In the genomic region with DNA sequence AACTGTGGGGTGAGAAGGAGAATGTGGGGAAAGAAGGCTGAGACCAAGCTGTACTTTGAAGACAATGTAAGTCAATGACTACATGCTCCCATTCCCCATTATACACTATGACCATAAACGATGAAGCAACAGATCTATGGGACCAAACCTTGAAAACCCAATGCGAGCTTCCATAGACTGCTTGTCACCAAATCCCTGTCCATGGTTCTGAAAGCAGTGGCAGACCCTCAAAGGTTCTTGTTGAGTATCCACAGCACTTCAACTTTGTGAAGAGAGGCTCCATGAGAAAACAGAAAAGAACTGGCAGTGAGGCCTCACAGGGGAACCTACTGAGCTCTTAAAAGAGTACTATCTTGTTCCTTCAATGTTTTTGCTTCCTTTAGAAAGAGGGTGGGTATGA, we compare ENCODE assay signal across 11 mouse cellular contexts.
DNase-seq lines count a peak whose midpoint lies in the region; ATAC-seq and TF ChIP-seq lines count a peak whose summit lies in the region.
"Had no signal": no experiment of that assay in that cellular context is flagged by ENCODE, and none has a peak within 500 bp of the region (broad histone marks: within the 10 kb centered on the region; RNA-seq: fewer than 3 reads in every experiment).

No protein-coding gene starts in this region.

- H3K27ac ChIP-seq in hindbrain, embryonic 10.5 days = no peak overlapping the region
- H3K27ac ChIP-seq in hindbrain, postnatal 0 days = no peak overlapping the region
- H3K27ac ChIP-seq: limb, embryonic 15.5 days had no signal

- H3K4me1 ChIP-seq in hindbrain, embryonic 10.5 days (replicated peaks) = no peaks in the 10 kb centered on the region
- no peaks in the 10 kb centered on the region for H3K4me1 ChIP-seq in hindbrain, postnatal 0 days (ENCODE audit: insufficient read depth, low read length)
- H3K4me1 ChIP-seq: limb, embryonic 15.5 days had no signal

- 73% methylated on average over 2 of the region's 2 CpGs for WGBS in hindbrain, embryonic 10.5 days
- 80% methylated on average over 2 of the region's 2 CpGs for WGBS in hindbrain, postnatal 0 days

- H3K9ac ChIP-seq in hindbrain, postnatal 0 days (replicated peaks; ENCODE audit: low read length) = no peak overlapping the region
- H3K9ac ChIP-seq: limb, embryonic 15.5 days had no signal

- intact Hi-C loops in gastrocnemius, postnatal 36 days (cut with DNase I) = no loop called here

- no peaks in the 10 kb centered on the region for H3K36me3 ChIP-seq in hindbrain, embryonic 10.5 days
- no peaks in the 10 kb centered on the region for H3K36me3 ChIP-seq in hindbrain, postnatal 0 days (ENCODE audit: insufficient read depth, low read length)
- H3K36me3 ChIP-seq: limb, embryonic 15.5 days had no signal

- no peak overlapping the region for H3K4me3 ChIP-seq in hindbrain, embryonic 10.5 days
- H3K4me3 ChIP-seq in hindbrain, postnatal 0 days (ENCODE audit: low read length) = no peak overlapping the region
- H3K4me3 ChIP-seq: limb, embryonic 15.5 days had no signal

- no peaks in the 10 kb centered on the region for H3K27me3 ChIP-seq in hindbrain, embryonic 10.5 days (ENCODE audit: insufficient read depth, poor library complexity, severe bottlenecking)
- no peaks in the 10 kb centered on the region for H3K27me3 ChIP-seq in hindbrain, postnatal 0 days (ENCODE audit: insufficient read depth, low read length)
- H3K27me3 ChIP-seq: limb, embryonic 15.5 days had no signal

- no peaks in the 10 kb centered on the region for H3K9me3 ChIP-seq in hindbrain, embryonic 10.5 days
- no peaks in the 10 kb centered on the region for H3K9me3 ChIP-seq in hindbrain, postnatal 0 days (ENCODE audit: low read length)
- H3K9me3 ChIP-seq: limb, embryonic 15.5 days had no signal

- no peak overlapping the region for H3K4me2 ChIP-seq in hindbrain, postnatal 0 days (ENCODE audit: low read depth, low read length)
- H3K4me2 ChIP-seq: limb, embryonic 15.5 days had no signal

- peak; percentile 4 for DNase-seq in hindbrain, embryonic 10.5 days (ENCODE audit: low spot score)
- no peak for DNase-seq in hindbrain, postnatal 0 days (ENCODE audit: low spot score)
- DNase-seq in 416B (ENCODE audit: low read depth) (peak; percentile 67), WW6 (ENCODE audit: low read depth, low spot score) (peak; percentile 1)
- peak; percentile 26 for DNase-seq in hindlimb bud, embryonic 11.5 days (ENCODE audit: extremely low spot score, low read depth, low spot score)
- no peak for DNase-seq in layer of hippocampus, adult 9-11 months
- no peak for DNase-seq in natural killer cell, adult 2 months (ENCODE audit: low spot score in 2 of 2)
- DNase-seq in gastrocnemius, postnatal 36 days = no peak
- DNase-seq: thymus, postnatal 25 days had no signal

- TF ChIP-seq CTCF in hindbrain, postnatal 0 days (IDR thresholded peaks at IDR 0.05; ENCODE audit: low read depth) = no peak

- no peak for ATAC-seq in hindbrain, postnatal 0 days
- ATAC-seq: intestine, embryonic 16.5 days had no signal

Comparison
In these comparisons a context has a peak if more than half of its experiments do, and no peak if none do; other contexts are left out.
1. DNase-seq: peak in hindbrain, embryonic 10.5 days (single experiment), 416B (single experiment), WW6 (single experiment) and hindlimb bud, embryonic 11.5 days (single experiment); none in hindbrain, postnatal 0 days (single experiment), layer of hippocampus, adult 9-11 months (single experiment), natural killer cell, adult 2 months (0 of 2) and gastrocnemius, postnatal 36 days (0 of 2).